Mouse (Mus musculus): ENCODE measurements around the gene Derl3. TPM values are rescaled to one million over a fixed set of nuclear protein-coding genes. Genes with fewer than 3 reads are reported as not detected.

Derl3 gene
- total RNA-seq, 1 experiment from 2014 or later, result 1.9 TPM

DNA sequence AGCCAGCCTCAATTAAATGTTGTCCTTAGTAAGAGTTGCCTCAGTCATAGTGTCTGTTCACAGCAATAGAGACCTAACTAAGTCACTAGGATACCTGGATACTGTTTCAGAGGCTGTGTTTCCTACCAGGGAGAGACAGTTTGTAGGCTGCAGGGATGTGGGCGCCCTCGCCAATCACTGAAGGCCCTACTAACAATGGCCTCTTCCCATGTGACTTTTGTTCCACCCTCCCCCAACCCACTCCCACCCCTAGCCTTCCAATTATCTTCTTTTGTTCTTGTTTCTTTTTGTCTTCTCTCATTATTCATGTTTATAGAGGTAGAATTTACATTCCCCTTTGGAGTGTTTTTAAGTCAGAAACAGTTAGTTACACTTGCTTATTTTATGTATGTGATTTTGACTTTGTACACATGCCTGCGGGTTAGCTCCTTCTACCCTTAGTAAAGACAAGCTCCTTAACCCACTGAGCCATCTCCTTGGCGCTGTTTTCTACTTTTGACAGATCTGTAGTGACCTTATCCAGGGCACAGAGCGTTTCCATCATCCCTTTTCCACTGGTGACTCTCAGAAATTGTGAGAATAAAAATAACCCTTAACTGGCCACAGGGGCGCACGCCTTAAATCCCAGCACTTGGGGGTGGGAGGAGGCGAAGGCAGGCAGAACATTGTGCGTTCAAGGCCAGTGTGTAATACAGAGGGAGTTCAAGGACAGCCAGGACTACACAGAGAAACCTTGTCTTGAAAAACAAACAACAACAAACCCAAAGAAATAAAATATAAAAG is 48.0 kb downstream of the Derl3 start:
- no peak for DNase-seq

DNA sequence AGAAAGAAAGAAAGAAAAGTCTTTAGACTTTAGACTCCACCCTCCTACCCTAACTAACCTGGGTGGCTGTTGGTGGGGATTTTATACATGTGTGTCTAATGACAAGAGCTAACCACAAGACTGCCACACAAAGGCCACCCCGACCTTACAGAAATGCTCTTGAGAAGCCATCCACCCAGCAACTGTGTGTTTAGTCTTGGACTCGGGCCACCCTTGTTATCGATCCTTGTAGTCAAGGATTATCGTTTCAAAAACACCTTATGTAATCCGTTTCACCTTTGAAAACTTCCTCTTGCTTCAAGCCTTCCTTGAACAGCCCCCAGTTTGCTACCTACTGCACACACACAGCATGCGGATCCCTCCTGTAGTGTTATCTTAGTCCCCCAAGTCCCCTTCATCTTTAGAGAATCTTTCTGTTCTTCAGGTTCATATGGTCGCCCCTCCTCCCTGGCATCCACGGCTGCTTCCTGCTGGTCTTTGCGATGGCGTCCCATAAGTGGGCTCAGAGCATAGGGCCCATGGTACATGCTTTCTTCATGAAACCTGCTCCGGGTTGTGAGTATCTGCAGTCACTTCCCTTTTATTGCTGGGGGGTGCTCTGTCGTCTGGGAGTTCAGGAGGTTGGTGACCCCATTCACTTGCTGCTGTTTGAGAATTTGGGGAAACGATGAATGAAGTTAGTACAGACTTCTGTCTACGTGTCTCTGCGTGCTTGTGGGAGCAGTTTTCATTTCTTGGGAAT is 49.7 kb downstream of the Derl3 start, which contains the start of gene Vpreb3:
TSS of gene Vpreb3 (plus strand) at position 322 of the 742 bp plus-strand sequence.
- no peak for DNase-seq

GRCm38 (mm10) chr10:75944066-75944772 is 51.0 kb downstream of the Derl3 start:
- DNase-seq, result peak; percentile 64

DNA sequence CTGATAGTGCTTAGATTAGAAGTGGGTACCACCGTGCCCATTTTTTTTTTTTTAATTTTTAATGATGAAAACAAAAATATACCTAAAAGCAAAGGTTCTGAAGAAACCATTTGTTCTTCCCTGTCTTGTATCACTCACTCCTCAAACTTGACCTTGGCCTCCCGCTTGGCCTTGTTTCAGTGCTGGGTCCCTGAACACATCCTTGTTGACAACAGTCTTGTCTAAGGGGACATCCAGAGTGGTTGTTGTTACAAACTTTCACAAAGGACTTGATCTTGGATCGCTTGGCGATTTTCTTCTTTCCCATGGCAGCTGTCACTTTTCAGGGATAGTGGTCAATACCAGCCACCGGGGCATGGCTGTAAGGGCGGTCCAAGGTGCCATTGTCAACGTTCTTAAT is 52.0 kb downstream of the Derl3 start:
- DNase-seq, result no peak

Other genes starting within 250 kb of the Derl3 start
- gene Susd2, start 249.4 kb upstream of the Derl3 start, total RNA-seq (2021), result 6.0 and 12.2 TPM in 2 replicates
- 34.2 and 36.2 TPM in 2 replicates for gene Cabin1, start 129.1 kb upstream of the Derl3 start, total RNA-seq (2021)
- 210 and 231 TPM in 2 replicates for gene Ddt, start 120.0 kb upstream of the Derl3 start, total RNA-seq (2021)
- gene Gm20441, start 112.5 kb upstream of the Derl3 start, total RNA-seq (2021), result not detected in 2 replicates
- 20.2 and 21.2 TPM in 2 replicates for gene Gstt3, start 112.0 kb upstream of the Derl3 start, total RNA-seq (2021)
- gene Gstt1, start 94.8 kb upstream of the Derl3 start, total RNA-seq (2021), result 69.1 and 93.9 TPM in 2 replicates
- gene Gstt4, start 70.9 kb upstream of the Derl3 start, total RNA-seq (2021), result 0.59 and 0.79 TPM in 2 replicates
- gene Gstt2, start 56.0 kb upstream of the Derl3 start, total RNA-seq (2021), result 33.3 and 40.9 TPM in 2 replicates
- gene Mif, start 33.2 kb upstream of the Derl3 start, total RNA-seq (2021), result 259 and 296 TPM in 2 replicates
- gene Smarcb1, start 28.2 kb downstream of the Derl3 start, total RNA-seq (2021), result 75.0 and 79.3 TPM in 2 replicates
- gene Chchd10, start 39.7 kb downstream of the Derl3 start, total RNA-seq (2021), result 1,334 and 1,341 TPM in 2 replicates
- 7.9 and 8.6 TPM in 2 replicates for gene Mmp11, start 43.1 kb downstream of the Derl3 start, total RNA-seq (2021)
- gene Gm867, start 47.3 kb downstream of the Derl3 start, total RNA-seq (2021), result 0.85 TPM in 1 of 2 replicates, not detected in the other
- 1.7 and 2.2 TPM in 2 replicates for gene Vpreb3, start 49.6 kb downstream of the Derl3 start, total RNA-seq (2021)
- gene Gm5134, start 61.1 kb downstream of the Derl3 start, total RNA-seq (2021), result not detected in 2 replicates
- 8.8 and 11.5 TPM in 2 replicates for gene Zfp280b, start 139.2 kb downstream of the Derl3 start, total RNA-seq (2021)
- gene Slc5a4b, start 217.5 kb downstream of the Derl3 start, total RNA-seq (2021), result not detected in 2 replicates

All from adrenal gland, postnatal 14 days (tissue).